Mouse (Mus musculus) midbrain, embryonic 11.5 days (tissue): ENCODE measurements around the gene Noc3l. TPM values are rescaled to one million over a fixed set of nuclear protein-coding genes. Genes with fewer than 3 reads are reported as not detected.

Source experiments
- ATAC-seq: fragments of 200-750 bp; cut with Nextera tagmentation; 2 replicates; pipeline ENCODE4 v1.8.0; 2017; ENCODE audit warnings: moderate TSS enrichment, moderate library complexity; ENCODE audit not compliant: low FRiP score
- DNase-seq: peaks from one replicate; pipeline ENCODE4 v3.0.0; 2015; ENCODE audit warnings: low spot score; ENCODE audit errors: missing footprints
- H3K27ac ChIP-seq: fragments of 300-500 bp; sonication (generic); 2 replicates; pipeline ENCODE4 v1.5.1; 2014; ENCODE audit warnings: low read depth, low read length
- H3K27me3 ChIP-seq: fragments of 300-500 bp; sonication (generic); 2 replicates; pipeline ENCODE4 v1.6.1; 2014; ENCODE audit warnings: mild to moderate bottlenecking, low read length, moderate library complexity, mixed read lengths; ENCODE audit not compliant: control insufficient read depth, insufficient read depth
- H3K36me3 ChIP-seq: fragments of 300-500 bp; sonication (generic); 2 replicates; pipeline ENCODE4 v1.6.1; 2014; ENCODE audit warnings: mild to moderate bottlenecking, low read length, moderate library complexity, mixed read lengths; ENCODE audit not compliant: control insufficient read depth, insufficient read depth
- H3K4me1 ChIP-seq: fragments of 300-500 bp; sonication (generic); 2 replicates; pipeline ENCODE4 v1.6.1; 2014; ENCODE audit warnings: low read length; ENCODE audit not compliant: control insufficient read depth, insufficient read depth
- H3K4me2 ChIP-seq: fragments of 300-500 bp; sonication (generic); 2 replicates; pipeline ENCODE4 v1.6.1; 2014; ENCODE audit warnings: mild to moderate bottlenecking, moderate library complexity
- H3K4me3 ChIP-seq: fragments of 300-500 bp; sonication (generic); 2 replicates; pipeline ENCODE4 v1.5.1; 2014; ENCODE audit warnings: low read depth, low read length
- H3K9ac ChIP-seq: fragments of 300-500 bp; sonication (generic); 2 replicates; pipeline ENCODE4 v1.6.1; 2014; ENCODE audit warnings: low read length
- H3K9me3 ChIP-seq: fragments of 300-500 bp; sonication (generic); 2 replicates; pipeline ENCODE4 v1.6.1; 2016; ENCODE audit warnings: low read length; ENCODE audit not compliant: control insufficient read depth
- WGBS: fragments of 180-500 bp; shearing (Covaris S2); extraction: QIAGEN DNeasy Blood & Tissue Kit; methylation state at CpG from one replicate; pipeline ENCODE4 v1.1.7; 2014; 5-methylcytosine and 5-hydroxymethylcytosine counted together
- polyA plus RNA-seq: library from polyadenylated mRNA; unstranded; fragments of >200 nt; fragmentation: Nextera tagmentation; extraction: Ambion mirVana; gene quantifications from 2 replicates; pipeline ENCODE4 v1.2.1, GENCODE M21; 2014

Noc3l gene
- polyA plus RNA-seq, 1 experiment from 2014 or later: 10.5 TPM

DNA sequence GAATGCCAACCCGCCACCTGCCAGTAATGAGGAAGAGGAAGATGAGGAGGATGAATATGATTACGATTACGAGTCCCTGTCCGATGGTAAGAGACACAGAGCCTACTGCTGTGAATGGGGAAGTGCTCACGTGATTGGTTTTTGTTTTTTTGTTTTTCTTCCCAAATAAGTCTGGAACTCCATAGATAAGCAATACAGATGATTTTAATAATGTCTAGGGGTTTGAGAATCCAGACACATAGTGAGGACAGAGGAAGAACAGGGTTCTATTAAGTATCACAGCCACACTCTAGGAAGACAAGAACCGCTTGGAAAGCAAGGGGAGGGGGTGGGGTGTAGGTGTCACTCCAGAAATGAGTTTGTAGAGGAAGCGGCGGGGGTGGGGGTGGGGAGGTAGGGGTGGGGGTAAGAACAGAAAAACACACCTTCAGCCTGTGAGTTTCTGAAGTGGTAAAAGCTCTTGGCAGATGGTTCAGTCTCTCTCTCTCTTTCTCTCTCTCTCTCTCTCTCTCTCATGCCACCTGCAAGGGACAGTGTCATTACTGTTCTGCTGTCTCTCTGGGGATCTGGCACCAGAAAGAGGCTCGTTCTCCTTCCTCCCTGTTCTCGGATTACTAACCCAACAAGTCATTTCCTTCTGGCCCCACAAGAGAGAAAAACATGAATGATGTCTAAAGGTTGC lies 73.1 kb downstream of the Noc3l start:
- Histone ChIP-seq H3K27me3 (no peaks in the 10 kb centered on the region), H3K9me3 (no peaks in the 10 kb centered on the region), H3K27ac (no peak overlapping the region), H3K36me3 (no peaks in the 10 kb centered on the region), H3K4me3 (no peak overlapping the region), H3K9ac (no peak overlapping the region), H3K4me2 (no peak overlapping the region), H3K4me1 (no peaks in the 10 kb centered on the region)
- ATAC-seq: no peak
- 75% methylated on average over 10 of the region's 10 CpGs for WGBS
- no peak for DNase-seq

DNA sequence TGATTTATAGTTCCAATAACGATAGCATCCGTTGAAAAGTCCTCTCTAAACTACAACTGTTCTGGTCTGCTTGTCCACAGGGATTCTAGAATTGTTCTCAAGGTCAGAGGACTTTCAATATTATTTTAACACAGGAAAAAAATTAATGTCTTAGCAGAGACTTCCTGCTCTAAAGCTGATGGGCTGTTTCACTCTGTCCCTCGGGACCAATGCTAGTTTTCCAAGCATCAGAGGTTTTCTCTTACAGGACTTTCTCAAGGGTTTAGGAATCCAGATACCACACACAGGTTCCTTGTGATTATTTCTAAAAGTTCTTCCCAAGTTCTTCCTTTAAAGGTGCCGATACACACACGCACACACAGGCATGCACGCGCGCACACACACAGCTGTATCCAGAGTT lies 74.5 kb downstream of the Noc3l start:
- no peaks in the 10 kb centered on the region for H3K9me3 ChIP-seq
- H3K36me3 ChIP-seq: no peaks in the 10 kb centered on the region
- peak; percentile 45 for DNase-seq
- no peak for ATAC-seq
- H3K4me1 ChIP-seq: no peaks in the 10 kb centered on the region
- no peak overlapping the region for H3K4me3 ChIP-seq
- H3K27ac ChIP-seq: no peak overlapping the region
- H3K27me3 ChIP-seq: no peaks in the 10 kb centered on the region
- WGBS: 86% methylated on average over 8 of the region's 8 CpGs
- no peak overlapping the region for H3K9ac ChIP-seq
- H3K4me2 ChIP-seq: no peak overlapping the region

Other genes starting within 250 kb of the Noc3l start
- 3.3 TPM in 2 replicates for gene Tbc1d12, start 17.3 kb upstream of the Noc3l start, polyA plus RNA-seq
- gene Hells, start 111.7 kb upstream of the Noc3l start, polyA plus RNA-seq: 94.3 and 95.7 TPM in 2 replicates
- gene Cyp2c55, start 187.8 kb upstream of the Noc3l start, polyA plus RNA-seq: 0.15 TPM in 1 of 2 replicates, not detected in the other
- gene Cyp2c65, start 241.8 kb upstream of the Noc3l start, polyA plus RNA-seq: not detected in 2 replicates